Mouse (Mus musculus): Measurements from ENCODE around the gene Hoxa10.
A peak's percentile ranks its signal among the peaks of the same experiment; 100 is the strongest.

Hoxa10 gene

GRCm38 (mm10) chr6:52240389-52241000, at the start of gene Hoxa10:
Gene Hoxa10, minus strand, starts transcription at chr6:52240854.
- peak; percentile 82 for DNase-seq

DNA sequence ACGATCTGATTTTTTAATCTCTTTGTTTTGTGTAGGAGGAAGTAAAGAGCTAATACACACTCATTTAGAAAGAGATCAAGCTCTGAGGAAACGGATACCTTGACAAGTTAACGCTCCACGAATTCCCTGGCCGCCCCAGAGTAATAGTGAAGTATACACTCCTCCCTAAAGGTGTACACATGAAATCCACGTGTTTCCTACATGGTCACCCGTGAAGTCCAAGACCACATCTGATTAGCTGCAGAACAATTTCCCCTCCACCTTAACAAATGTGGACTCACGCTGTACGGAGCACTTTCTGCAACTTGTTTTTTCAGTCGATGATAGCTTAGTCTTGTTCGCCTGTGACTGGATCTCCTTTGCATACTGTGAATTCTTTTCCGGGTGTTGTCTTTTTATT, 49.5 kb upstream of the Hoxa10 start:
- DNase-seq = no peak

DNA sequence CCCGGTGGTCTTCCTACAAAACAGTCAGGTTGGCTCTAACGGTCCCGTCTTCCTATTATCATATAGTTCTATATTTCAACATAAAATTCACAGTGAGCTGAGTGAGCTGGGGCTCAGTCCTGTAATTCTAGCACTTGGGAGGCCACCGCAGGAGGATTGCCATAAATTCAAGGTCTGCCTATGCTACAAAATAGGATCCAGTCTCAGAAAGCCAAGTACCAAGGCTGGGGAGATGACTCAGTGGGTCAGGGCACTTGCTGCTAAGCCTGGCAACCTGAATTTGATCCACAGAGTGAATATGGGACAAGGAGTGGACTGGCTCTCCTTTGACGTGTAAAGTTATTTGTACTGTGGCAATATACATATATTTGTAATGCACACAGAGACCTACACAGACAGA, 43.2 kb upstream of the Hoxa10 start:
- no peak for DNase-seq

GRCm38 (mm10) chr6:52281084-52281483, 40.4 kb upstream of the Hoxa10 start:
- no peak for DNase-seq

GRCm38 (mm10) chr6:52276920-52277319, 36.3 kb upstream of the Hoxa10 start:
- no peak for DNase-seq

DNA sequence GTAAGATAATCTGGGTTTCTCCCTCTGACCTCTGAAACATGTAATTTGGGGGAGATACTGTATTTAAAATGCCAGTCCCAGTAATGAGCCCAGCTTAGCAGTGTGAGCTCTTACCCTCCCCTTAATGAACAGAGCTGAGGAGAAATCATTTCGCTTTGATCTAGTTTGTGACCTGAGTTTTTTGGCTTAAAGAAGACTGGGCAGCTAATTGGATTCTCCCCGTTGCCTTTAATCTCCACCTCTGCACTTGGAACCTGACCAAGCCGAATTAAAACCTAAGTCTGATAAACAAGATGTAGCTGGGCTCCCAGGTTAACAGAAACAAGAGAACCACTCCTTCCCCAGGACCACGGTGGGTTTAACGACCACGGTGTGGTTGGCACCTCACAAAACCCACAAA, 35.7 kb upstream of the Hoxa10 start:
- no peak for DNase-seq

GRCm38 (mm10) chr6:52275563-52276280, 35.1 kb upstream of the Hoxa10 start:
- DNase-seq = no peak

DNA sequence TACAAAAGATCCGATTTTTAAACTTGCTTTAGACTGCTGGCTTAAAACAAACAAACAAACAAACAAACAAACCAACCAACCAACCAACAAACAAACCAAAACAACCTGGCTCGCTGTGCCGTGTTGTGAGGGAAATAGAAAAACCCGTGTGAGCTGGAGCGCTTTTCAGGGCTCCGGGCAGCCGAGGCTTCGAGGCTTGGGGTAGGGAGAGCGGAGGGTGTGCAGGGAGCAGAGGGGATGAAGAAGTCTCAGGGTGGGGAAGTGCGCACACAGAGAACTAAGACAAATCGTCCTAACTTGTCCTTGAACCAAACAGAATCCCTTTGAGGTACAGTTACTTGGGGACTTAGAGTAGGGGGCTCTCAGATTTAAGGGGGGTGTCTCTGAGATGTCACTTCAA, 33.9 kb upstream of the Hoxa10 start:
- DNase-seq = no peak

- no peak for DNase-seq
Observed at GRCm38 (mm10) chr6:52273656-52274280, 33.1 kb upstream of the Hoxa10 start.

DNA sequence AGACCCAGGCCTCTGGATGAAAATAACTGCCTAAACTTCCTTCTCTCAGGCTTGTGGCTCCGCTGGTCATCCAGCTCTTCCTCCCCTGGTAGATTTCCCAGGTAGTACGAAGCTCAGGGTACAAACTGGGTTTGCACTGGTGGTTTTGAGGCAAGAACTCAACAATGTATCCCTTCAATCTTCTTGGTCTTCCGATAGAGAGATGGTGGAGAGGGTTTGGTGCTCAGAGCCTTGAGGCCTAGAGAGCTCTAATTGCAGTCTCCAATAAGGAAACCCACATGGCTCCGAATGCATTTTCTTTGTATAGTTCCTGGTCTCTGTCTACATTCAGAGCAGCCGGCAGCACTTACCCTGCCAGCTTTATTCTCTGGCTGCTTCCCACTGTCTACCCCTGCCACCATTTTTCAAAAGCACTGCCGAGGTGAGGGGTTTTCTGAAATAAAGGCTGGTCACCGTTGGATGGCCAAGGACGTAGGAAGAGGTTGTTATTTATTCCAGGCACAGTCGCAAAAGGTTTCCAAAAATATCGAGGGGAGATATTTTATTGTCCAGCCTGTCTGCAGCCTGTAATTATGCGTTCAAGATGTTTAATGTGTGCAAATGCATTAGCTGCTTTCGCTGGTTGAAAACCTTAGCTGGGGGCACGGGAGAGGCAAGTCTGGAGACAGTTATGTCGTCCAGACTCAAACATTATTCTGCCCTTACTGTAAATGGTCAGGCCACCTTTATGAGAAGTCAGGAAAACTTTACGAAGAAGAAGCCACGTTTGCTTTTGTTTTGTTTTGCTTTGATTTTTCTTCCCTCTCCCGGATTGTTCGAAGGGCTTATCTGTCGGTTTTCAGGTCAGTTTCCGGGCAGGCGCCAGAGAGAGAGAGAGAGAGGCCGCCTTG, 32.4 kb upstream of the Hoxa10 start:
- no peak for DNase-seq

- peak; percentile 70 for DNase-seq
Observed at GRCm38 (mm10) chr6:52270494-52271480, 30.1 kb upstream of the Hoxa10 start.

- DNase-seq = no peak
Observed at GRCm38 (mm10) chr6:52268756-52269155, 28.1 kb upstream of the Hoxa10 start.

DNA sequence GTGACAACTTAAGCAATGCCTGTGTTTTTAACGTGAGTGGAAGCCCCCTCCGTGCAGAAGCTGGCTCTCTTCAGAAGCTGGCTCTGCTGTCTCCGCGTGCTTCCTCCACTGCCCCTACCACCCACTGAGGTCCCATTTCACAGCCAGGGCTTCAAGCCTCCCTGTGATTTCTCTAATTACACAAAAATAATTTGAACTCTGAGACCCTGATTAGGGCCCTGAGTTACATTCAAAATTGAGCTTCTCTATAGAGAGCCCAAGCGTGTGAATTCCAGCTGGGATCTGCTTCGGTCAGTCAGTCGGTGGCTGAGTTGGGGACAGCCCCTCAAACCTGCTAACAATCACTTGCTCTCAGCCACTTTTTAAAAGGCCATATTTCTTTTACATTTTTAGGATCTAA, 27.7 kb upstream of the Hoxa10 start:
- DNase-seq = no peak

- no peak for DNase-seq
Observed at GRCm38 (mm10) chr6:52267691-52268090, 27.0 kb upstream of the Hoxa10 start.

DNA sequence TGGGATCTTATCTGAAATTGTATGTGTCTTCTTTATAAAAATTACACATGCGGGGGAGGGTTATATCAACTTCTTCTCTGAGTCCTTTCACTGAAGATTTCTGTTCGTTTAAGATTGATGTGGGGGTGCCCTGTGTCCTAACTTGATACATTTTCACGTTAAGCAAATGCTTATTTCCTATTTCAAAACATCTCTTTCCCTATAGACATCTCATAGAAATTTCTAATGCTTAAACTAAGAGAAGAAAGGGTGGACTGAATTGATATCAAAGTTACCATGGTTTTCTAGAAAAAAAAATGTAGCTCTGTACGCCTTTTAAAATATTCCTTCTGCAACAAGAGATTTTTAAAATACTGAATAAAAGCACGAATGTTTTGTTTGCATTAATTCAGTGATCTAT, 26.6 kb upstream of the Hoxa10 start:
- DNase-seq = no peak

DNA sequence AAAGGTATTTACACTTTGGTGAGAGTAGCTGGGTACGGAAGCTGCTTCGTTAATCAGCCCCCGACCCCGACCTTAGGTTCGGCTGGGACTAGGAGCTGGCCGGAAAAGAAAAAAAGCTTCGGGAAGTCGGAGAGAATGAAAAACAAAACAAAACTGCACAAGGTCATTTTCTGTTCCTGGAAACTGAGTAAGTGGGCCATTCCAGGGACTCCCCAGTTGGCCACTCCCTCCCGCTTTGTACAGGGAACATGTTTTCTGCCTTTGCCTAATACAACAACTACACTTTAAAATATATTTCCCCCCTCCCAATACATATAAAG, 26.0 kb upstream of the Hoxa10 start:
- no peak for DNase-seq

DNA sequence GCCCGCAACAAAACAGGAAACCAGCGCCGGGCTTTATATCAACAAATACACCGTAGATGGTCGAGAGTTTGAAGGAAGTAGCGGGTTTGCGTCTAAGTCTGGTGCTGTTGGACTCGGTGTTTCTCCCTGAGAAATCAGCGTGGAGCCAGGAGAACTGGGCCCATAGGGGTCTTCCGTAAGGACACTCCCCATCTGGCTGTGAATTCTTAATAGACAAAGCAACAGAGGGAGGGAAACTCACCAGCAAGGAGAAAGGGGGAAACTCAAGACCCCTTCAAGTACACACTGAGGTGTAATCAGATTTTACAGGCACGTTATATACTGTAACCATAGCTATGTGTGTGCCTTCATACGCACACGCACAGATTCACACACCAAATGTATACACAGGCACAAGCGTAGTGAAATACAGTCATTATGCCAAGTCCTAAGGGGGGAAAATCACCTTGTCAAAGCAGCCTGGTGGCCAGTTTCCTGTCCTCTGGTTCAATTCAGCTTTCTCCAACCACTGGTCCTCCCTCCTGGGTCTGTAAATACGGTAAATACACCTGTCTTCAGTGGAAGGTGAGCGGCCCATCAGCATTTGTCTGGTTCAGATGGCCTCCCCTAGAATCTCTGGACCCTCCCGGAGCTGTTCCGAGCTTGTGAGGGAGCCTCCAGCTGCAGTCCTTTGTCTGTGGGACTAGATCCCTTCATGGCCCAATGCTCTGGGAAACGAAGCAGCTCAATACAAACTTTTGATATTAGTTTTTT, 25.4 kb upstream of the Hoxa10 start:
- no peak for DNase-seq

DNA sequence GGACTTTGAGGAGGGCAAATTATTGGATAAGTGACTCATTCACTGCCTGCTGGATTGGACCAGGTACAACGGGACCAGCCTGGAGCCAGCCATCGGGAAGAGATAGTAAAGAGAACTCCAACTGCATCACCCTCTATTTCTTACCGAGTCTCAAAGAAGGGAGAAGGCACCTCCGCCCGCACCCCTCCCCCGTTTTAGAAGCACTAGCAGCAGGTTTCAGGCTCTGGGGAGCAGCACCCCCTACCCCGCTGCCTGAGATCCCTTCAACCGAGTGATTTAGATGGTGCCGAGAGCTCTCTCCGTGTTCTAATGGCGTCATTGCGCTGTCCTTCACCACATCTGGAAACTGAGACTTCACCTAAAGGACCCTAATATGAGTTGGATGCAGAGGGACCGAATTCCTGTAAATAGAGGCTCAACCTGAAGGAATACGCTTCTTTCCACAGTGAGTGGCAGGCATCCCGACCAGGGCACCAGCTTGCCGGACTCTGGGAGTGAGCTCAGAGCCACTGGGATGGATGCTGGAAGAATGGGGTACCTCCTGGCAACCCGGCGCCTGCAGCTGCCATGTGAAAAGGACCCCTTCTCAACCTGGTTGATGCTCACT, 24.8 kb upstream of the Hoxa10 start:
- DNase-seq = no peak

- DNase-seq = no peak
Observed at GRCm38 (mm10) chr6:52264106-52264790, 23.6 kb upstream of the Hoxa10 start.

GRCm38 (mm10) chr6:52263321-52263585, 22.6 kb upstream of the Hoxa10 start:
- no peak for DNase-seq

Measured in thymus, postnatal 14 days (tissue).